16 mouse cellular contexts compared by ENCODE assay signal in genomic region chr9:63923190-63923717, GRCm38 (mm10).
DNase-seq lines count a peak whose midpoint lies in the region; ATAC-seq and TF ChIP-seq lines count a peak whose summit lies in the region.
"Had no signal": no experiment of that assay in that cellular context is flagged by ENCODE, and none has a peak within 500 bp of the region (broad histone marks: within the 10 kb centered on the region; RNA-seq: fewer than 3 reads in every experiment).

No protein-coding gene starts in this region.

- peak; percentile 49 for DNase-seq in forebrain, embryonic 14.5 days (ENCODE audit: low spot score)
- DNase-seq in forebrain, embryonic 11.5 days (ENCODE audit: low spot score) = no peak
- peak; percentile 29 for DNase-seq in kidney, adult 2 months
- DNase-seq in midbrain, embryonic 14.5 days = peak; percentile 28
- DNase-seq in forebrain, postnatal 0 days = no peak
- no peak for DNase-seq in left cerebral cortex, adult 18-20 months (ENCODE audit: low spot score in 2 of 2)
- DNase-seq: kidney, adult 8-10 months; layer of hippocampus, adult 9-11 months; thymus, postnatal 36 days had no signal

- TF ChIP-seq POLR2A in kidney, adult 2 months (IDR thresholded peaks at IDR 0.05; ENCODE audit: low read depth, low read length) = no peak

- 0 out of 2 replicates have a peak, but pooled peaks have one; percentile 12 for ATAC-seq in forebrain, embryonic 14.5 days
- ATAC-seq in forebrain, embryonic 11.5 days (replicated peaks; ENCODE audit: low FRiP score) = no peak
- ATAC-seq in kidney, embryonic 14.5 days (ENCODE audit: low FRiP score, low TSS enrichment) = no peak
- ATAC-seq in midbrain, embryonic 14.5 days (ENCODE audit: low FRiP score, low TSS enrichment) = no peak
- ATAC-seq in midbrain, embryonic 15.5 days (replicated peaks) = no peak
- ATAC-seq in forebrain, postnatal 0 days = peak; percentile 54
- ATAC-seq: activated CD4-positive, CD25-positive, alpha-beta regulatory T cell, adult 4 months; CD4-positive, CD25-positive, alpha-beta regulatory T cell, adult 4 months had no signal

- WGBS in forebrain, embryonic 14.5 days = 40% methylated on average over 9 of the region's 9 CpGs
- 77% methylated on average over 9 of the region's 9 CpGs for WGBS in forebrain, embryonic 11.5 days
- 54% methylated on average over 9 of the region's 9 CpGs for WGBS in kidney, adult 2 months
- WGBS in kidney, embryonic 14.5 days = 64% methylated on average over 9 of the region's 9 CpGs
- WGBS in midbrain, embryonic 14.5 days = 47% methylated on average over 9 of the region's 9 CpGs
- WGBS in midbrain, embryonic 15.5 days = 41% methylated on average over 9 of the region's 9 CpGs
- whole genome bisulfite sequencing in forebrain, postnatal 0 days = 32% methylated on average over 9 of the region's 9 CpGs

- no peak overlapping the region for H3K4me2 ChIP-seq in forebrain, embryonic 14.5 days (ENCODE audit: low read length)
- no peak overlapping the region for H3K4me2 ChIP-seq in forebrain, embryonic 11.5 days (ENCODE audit: low read depth, low read length, severe bottlenecking)
- H3K4me2 ChIP-seq in kidney, embryonic 14.5 days (replicated peaks; ENCODE audit: low read depth, low read length) = no peak overlapping the region
- no peak overlapping the region for H3K4me2 ChIP-seq in midbrain, embryonic 14.5 days (ENCODE audit: low read length)
- no peak overlapping the region for H3K4me2 ChIP-seq in midbrain, embryonic 15.5 days
- no peak overlapping the region for H3K4me2 ChIP-seq in forebrain, postnatal 0 days (ENCODE audit: low read depth)
- H3K4me2 ChIP-seq: hindbrain, embryonic 15.5 days; liver, embryonic 11.5 days had no signal

- H3K27ac ChIP-seq in forebrain, embryonic 14.5 days (ENCODE audit: low read depth, low read length) = 0 out of 2 replicates have a peak overlapping the region, but pooled peaks have one; percentile 14
- H3K27ac ChIP-seq in forebrain, embryonic 11.5 days (ENCODE audit: low read depth, low read length) = no peak overlapping the region
- H3K27ac ChIP-seq in kidney, adult 2 months (ENCODE audit: insufficient read depth, low read depth, low read length) = no peak overlapping the region
- H3K27ac ChIP-seq in kidney, embryonic 14.5 days (ENCODE audit: low read depth, low read length) = no peak overlapping the region
- no peak overlapping the region for H3K27ac ChIP-seq in midbrain, embryonic 14.5 days (replicated peaks; ENCODE audit: low read depth, low read length)
- no peak overlapping the region for H3K27ac ChIP-seq in midbrain, embryonic 15.5 days
- H3K27ac ChIP-seq in forebrain, postnatal 0 days (ENCODE audit: low read depth, low read length) = no peak overlapping the region
- H3K27ac ChIP-seq: hindbrain, embryonic 15.5 days; macrophage had no signal

- TF ChIP-seq CTCF in kidney, adult 2 months (conservative IDR thresholded peaks at IDR 0.05; ENCODE audit: insufficient read depth, insufficient read length, low read depth, low read length) = no peak
- TF ChIP-seq CTCF in forebrain, postnatal 0 days (IDR thresholded peaks at IDR 0.05; ENCODE audit: low read depth) = no peak

- H3K9ac ChIP-seq in forebrain, embryonic 14.5 days (ENCODE audit: low read length) = no peak overlapping the region
- no peak overlapping the region for H3K9ac ChIP-seq in forebrain, embryonic 11.5 days (ENCODE audit: low read length)
- H3K9ac ChIP-seq in kidney, embryonic 14.5 days (ENCODE audit: low read depth, low read length) = no peak overlapping the region
- no peak overlapping the region for H3K9ac ChIP-seq in midbrain, embryonic 14.5 days (replicated peaks; ENCODE audit: low read length)
- no peak overlapping the region for H3K9ac ChIP-seq in midbrain, embryonic 15.5 days
- H3K9ac ChIP-seq in forebrain, postnatal 0 days = no peak overlapping the region
- H3K9ac ChIP-seq: hindbrain, embryonic 15.5 days had no signal

- no peaks in the 10 kb centered on the region for H3K9me3 ChIP-seq in forebrain, embryonic 14.5 days (replicated peaks; ENCODE audit: control insufficient read depth, low read length)
- no peaks in the 10 kb centered on the region for H3K9me3 ChIP-seq in forebrain, embryonic 11.5 days (ENCODE audit: control insufficient read depth, low read length)
- no peaks in the 10 kb centered on the region for H3K9me3 ChIP-seq in kidney, embryonic 14.5 days (ENCODE audit: control insufficient read depth, low read length)
- H3K9me3 ChIP-seq in midbrain, embryonic 14.5 days (ENCODE audit: control insufficient read depth, low read length) = no peaks in the 10 kb centered on the region
- no peaks in the 10 kb centered on the region for H3K9me3 ChIP-seq in midbrain, embryonic 15.5 days
- no peaks in the 10 kb centered on the region for H3K9me3 ChIP-seq in forebrain, postnatal 0 days (ENCODE audit: low read length)
- H3K9me3 ChIP-seq: hindbrain, embryonic 15.5 days had no signal

- peaks cover 10% of the 10 kb centered on the region; the same call in 1 of the 2 replicates for H3K4me1 ChIP-seq in forebrain, embryonic 14.5 days (ENCODE audit: control insufficient read depth, insufficient read depth, low read length)
- H3K4me1 ChIP-seq in forebrain, embryonic 11.5 days (replicated peaks; ENCODE audit: control insufficient read depth, insufficient read depth, low read length) = peaks cover 6% of the 10 kb centered on the region
- H3K4me1 ChIP-seq in kidney, adult 2 months (ENCODE audit: control insufficient read depth, insufficient read depth, low read length) = 0 out of 2 replicates have a peak, but pooled peaks cover 5% of the 10 kb centered on the region
- H3K4me1 ChIP-seq in kidney, embryonic 14.5 days (ENCODE audit: control insufficient read depth, insufficient read depth, low read length) = peaks cover 42% of the 10 kb centered on the region
- peaks cover 7% of the 10 kb centered on the region for H3K4me1 ChIP-seq in midbrain, embryonic 14.5 days (ENCODE audit: control insufficient read depth, insufficient read depth, low read length)
- H3K4me1 ChIP-seq in midbrain, embryonic 15.5 days = peaks cover 14% of the 10 kb centered on the region
- H3K4me1 ChIP-seq in forebrain, postnatal 0 days (ENCODE audit: insufficient read depth) = 0 out of 2 replicates have a peak, but pooled peaks cover 5% of the 10 kb centered on the region

- H3K36me3 ChIP-seq in forebrain, embryonic 14.5 days (ENCODE audit: control insufficient read depth, insufficient read depth, low read length) = no peaks in the 10 kb centered on the region
- no peaks in the 10 kb centered on the region for H3K36me3 ChIP-seq in forebrain, embryonic 11.5 days (ENCODE audit: control insufficient read depth, insufficient read depth, low read length)
- no peaks in the 10 kb centered on the region for H3K36me3 ChIP-seq in kidney, adult 2 months (ENCODE audit: control insufficient read depth, insufficient read depth, low read length)
- H3K36me3 ChIP-seq in kidney, embryonic 14.5 days (ENCODE audit: control insufficient read depth, insufficient read depth, low read length) = no peaks in the 10 kb centered on the region
- H3K36me3 ChIP-seq in midbrain, embryonic 14.5 days (ENCODE audit: control insufficient read depth, insufficient read depth, low read length) = no peaks in the 10 kb centered on the region
- H3K36me3 ChIP-seq in midbrain, embryonic 15.5 days (replicated peaks) = no peaks in the 10 kb centered on the region
- H3K36me3 ChIP-seq in forebrain, postnatal 0 days (ENCODE audit: insufficient read depth) = no peaks in the 10 kb centered on the region
- H3K36me3 ChIP-seq: hindbrain, embryonic 15.5 days had no signal

- no peaks in the 10 kb centered on the region; the same call in 1 of the 2 replicates for H3K27me3 ChIP-seq in forebrain, embryonic 14.5 days (replicated peaks; ENCODE audit: control insufficient read depth, insufficient read depth, low read length)
- peaks cover 12% of the 10 kb centered on the region for H3K27me3 ChIP-seq in forebrain, embryonic 11.5 days (ENCODE audit: control insufficient read depth, insufficient read depth, low read length)
- H3K27me3 ChIP-seq in kidney, adult 2 months (replicated peaks; ENCODE audit: control insufficient read depth, insufficient read depth, low read length) = no peaks in the 10 kb centered on the region
- no peaks in the 10 kb centered on the region for H3K27me3 ChIP-seq in kidney, embryonic 14.5 days (ENCODE audit: control insufficient read depth, insufficient read depth, low read length)
- H3K27me3 ChIP-seq in midbrain, embryonic 14.5 days (ENCODE audit: control insufficient read depth, insufficient read depth, low read length) = peaks cover 4% of the 10 kb centered on the region; the same call in 1 of the 2 replicates
- H3K27me3 ChIP-seq in midbrain, embryonic 15.5 days (replicated peaks) = peaks cover 10% of the 10 kb centered on the region; the same call in 1 of the 2 replicates
- no peaks in the 10 kb centered on the region for H3K27me3 ChIP-seq in forebrain, postnatal 0 days (ENCODE audit: insufficient read depth, low read length)
- H3K27me3 ChIP-seq: hindbrain, embryonic 15.5 days had no signal

- H3K4me3 ChIP-seq in forebrain, embryonic 14.5 days (ENCODE audit: low read depth, low read length) = no peak overlapping the region
- H3K4me3 ChIP-seq in forebrain, embryonic 11.5 days (ENCODE audit: low read depth, low read length) = no peak overlapping the region
- H3K4me3 ChIP-seq in kidney, adult 2 months (ENCODE audit: insufficient read depth, low read depth, low read length) = no peak overlapping the region
- no peak overlapping the region for H3K4me3 ChIP-seq in kidney, embryonic 14.5 days (ENCODE audit: low read length)
- no peak overlapping the region for H3K4me3 ChIP-seq in midbrain, embryonic 14.5 days (replicated peaks; ENCODE audit: low read depth, low read length)
- no peak overlapping the region for H3K4me3 ChIP-seq in midbrain, embryonic 15.5 days
- no peak overlapping the region for H3K4me3 ChIP-seq in forebrain, postnatal 0 days (ENCODE audit: low read depth, low read length)
- H3K4me3 ChIP-seq: hindbrain, embryonic 15.5 days had no signal

Comparison
In these comparisons a context has a peak if more than half of its experiments do, and no peak if none do; other contexts are left out.
1. ATAC-seq: peak in forebrain, embryonic 14.5 days (single experiment) and forebrain, postnatal 0 days (single experiment); none in forebrain, embryonic 11.5 days (single experiment), kidney, embryonic 14.5 days (single experiment), midbrain, embryonic 14.5 days (single experiment) and midbrain, embryonic 15.5 days (single experiment).
2. DNase-seq: peak in forebrain, embryonic 14.5 days (single experiment), kidney, adult 2 months (single experiment) and midbrain, embryonic 14.5 days (single experiment); none in forebrain, embryonic 11.5 days (single experiment), forebrain, postnatal 0 days (single experiment) and left cerebral cortex, adult 18-20 months (0 of 2).